Mouse (Mus musculus) erythroblast, embryonic 14.5 days (primary cell): Measurements from ENCODE around the gene H2-T24.

Experiments
- GATA1 ChIP-seq: IDR thresholded peaks from 2 replicates; pipeline ENCODE4 v1.6.1; 2012; ENCODE audit warnings: low read length, inconsistent platforms, mixed read lengths
- TAL1 ChIP-seq: IDR thresholded peaks from 3 replicates; pipeline ENCODE4 v1.6.1; 2012; ENCODE audit warnings: low read length, inconsistent platforms, mixed read lengths

DNA sequence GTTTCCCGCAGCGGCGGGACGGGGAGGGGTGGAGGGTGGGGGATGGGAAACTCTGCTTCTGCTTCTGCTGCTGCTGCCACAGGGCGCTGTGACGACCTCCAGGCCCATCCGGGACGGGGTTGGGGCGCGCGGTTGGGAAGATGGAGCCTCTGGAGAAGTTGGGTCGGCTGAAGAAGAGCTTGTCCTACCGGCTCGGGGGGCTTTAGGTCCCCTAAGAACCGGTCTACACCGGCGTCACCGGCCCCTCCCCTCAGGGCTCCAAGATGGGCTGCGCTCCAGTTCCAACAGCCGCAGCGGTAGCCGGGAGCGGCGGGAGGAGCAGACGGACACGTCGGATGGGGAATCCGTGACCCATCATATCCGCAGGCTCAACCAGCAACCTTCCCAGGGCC lies 40.0 kb downstream of the H2-T24 start:
- TF ChIP-seq GATA1 (no peak), TAL1 (no peak)
